Mouse (Mus musculus): ENCODE measurements around the gene Micu1.

Micu1 gene

DNA sequence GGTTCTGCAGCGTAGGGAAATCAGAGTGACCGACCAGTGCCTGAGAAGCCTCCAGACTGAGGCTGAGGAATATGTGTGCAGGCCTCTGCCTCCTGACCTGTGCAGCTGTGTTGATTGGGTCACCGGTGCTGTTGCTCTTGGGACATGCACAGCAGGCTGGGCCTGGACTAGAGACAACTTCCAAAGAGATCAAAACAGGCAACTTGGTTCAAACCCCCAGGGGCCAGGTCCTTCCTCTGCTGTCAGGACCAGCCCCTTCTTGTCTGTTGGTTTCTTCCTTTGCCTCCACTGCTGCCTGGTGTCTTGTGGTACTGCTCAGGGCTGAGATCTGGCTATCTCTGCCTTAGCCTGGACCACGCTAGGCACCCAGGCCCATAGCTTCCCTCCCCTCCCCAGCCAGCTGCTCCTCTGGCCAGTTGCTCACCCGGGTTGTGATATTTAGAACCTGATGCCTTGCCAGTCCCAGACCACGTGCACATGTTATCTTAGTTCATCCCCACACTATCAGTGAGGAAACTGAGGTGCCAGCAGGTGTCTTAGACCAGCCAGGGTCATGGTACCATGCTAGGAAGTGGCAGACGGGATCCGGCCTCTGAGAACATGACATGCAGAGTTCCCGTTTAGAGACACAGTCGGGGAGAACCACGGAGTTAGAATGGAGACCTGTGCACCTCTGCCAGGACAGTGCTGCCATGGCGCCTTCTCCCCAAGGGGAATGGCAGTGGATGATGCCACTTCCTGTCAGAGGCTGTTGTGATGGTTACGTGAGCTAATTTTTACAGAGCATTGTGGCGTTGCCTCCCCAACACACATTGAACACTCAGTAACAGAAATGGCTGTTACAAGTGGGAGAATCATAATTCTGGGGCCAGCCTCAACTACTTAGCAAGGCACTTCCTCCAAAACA lies 183.2 kb downstream of the Micu1 start:
- no peak for DNase-seq (ENCODE audit: low spot score)

DNA sequence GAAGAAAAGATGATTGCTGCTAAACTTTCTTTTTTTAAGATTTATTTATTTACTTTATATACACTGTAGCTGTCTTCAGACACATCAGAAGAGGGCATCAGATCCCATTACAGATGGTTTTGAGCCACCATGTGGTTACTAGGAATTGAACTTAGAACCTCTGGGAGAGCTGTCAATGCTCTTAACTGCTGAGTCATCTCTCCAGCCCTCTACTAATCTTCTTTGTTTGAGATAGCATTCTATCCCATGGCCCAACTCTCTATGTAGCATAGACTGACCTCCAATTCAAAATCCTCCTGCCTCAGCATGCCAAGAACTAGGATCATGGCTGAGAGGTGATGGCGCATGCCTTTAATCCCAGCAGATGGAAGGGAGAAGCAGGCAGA lies 183.8 kb downstream of the Micu1 start:
- no peak for DNase-seq (ENCODE audit: low spot score)

DNA sequence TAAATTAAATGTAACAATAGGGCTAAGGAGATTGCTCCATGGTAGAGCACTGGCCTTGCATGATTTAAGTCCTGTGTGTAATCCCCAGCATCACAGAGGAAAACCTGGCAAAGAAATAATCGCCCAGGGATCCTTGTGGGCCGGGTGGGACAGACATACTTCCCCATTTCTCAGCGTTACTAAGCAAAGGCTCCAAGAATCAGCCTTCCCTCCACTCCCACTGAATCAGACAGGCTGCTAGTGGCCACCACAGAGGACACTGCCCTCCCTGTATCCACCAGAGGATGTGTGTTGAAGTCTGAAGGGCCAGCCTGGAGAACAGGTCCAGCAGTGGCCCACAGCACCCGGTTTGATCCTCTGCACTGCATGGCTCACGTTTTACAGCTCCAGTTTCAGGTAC lies 185.2 kb downstream of the Micu1 start:
- DNase-seq (ENCODE audit: low spot score): no peak

DNA sequence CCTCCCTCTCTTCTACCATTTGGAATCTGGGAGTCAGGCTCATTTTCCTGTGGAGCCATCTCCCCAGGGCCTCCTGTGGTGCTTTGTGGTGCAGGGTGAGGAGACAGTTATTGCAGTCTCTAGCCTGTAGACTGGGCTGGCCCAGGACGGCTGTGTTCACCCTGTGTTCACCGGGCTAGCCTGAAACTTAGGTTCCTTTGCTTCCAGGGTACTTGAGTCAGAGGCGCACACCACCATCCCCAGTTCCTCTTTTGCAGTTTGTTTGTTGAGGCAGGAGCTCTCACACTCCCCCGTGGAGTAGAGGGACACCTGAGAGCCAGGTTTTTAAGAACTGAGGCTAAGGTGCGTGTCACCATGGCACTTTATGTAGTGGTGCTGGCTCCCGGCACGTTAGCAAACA lies 187.1 kb downstream of the Micu1 start:
- no peak for DNase-seq (ENCODE audit: low spot score)

DNA sequence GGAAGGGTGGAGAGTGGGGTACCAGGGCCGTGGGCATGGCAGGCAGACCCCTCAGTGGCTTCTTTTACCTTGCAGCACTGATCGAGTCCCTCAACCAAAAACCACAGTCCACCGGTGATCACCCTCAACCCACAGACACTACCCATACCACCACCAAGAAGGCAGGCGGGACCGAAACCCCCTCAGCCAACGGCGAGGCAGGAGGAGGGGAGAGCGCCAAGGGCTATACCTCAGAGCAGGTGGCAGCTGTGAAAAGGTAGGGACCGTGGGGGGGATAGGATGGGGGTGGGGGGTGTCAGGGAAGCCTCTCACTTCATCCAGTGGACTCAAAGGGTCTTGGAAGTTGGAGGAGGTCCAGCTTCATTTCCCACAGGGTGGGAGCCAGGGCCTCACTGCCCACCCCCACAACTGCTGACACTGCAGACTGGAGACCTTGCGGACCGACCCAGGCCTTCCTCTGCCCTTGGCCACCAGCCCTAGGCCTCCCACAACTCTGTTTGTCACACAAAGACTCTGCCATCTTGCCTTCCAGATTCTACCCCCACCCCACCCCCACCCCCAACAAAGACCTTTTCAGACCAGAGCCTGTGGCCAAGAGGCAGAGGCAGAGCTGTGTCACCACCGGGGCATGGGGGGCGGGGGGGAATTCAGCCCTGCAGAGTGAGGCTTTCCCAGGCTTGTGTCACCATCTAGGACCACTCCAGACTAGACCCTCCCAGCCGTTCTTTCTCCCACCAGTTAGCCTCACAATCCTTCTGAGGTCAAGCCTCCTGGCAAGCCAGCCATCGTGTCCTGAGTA lies 187.9 kb downstream of the Micu1 start:
- no peak for DNase-seq (ENCODE audit: low spot score)

DNA sequence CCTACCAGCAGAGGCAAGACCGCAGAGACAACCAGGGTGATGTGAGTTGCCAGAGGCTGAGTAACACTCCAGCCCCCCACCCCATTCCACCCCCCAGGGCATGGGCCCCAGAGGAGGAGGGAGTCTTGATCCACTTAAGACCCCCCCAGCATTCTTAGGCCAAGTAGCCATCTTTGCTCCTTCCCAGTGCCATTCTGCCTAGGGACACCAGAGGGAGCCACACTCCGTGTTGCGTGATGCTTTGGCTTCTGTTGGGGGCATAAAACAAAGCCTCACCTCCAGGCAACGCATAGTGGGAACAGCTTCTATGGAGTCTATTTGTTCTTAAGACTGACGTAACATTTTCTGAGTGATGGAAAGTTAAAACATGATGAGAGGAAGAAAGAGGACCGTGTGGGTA lies 190.7 kb downstream of the Micu1 start:
- no peak for DNase-seq (ENCODE audit: low spot score)

DNA sequence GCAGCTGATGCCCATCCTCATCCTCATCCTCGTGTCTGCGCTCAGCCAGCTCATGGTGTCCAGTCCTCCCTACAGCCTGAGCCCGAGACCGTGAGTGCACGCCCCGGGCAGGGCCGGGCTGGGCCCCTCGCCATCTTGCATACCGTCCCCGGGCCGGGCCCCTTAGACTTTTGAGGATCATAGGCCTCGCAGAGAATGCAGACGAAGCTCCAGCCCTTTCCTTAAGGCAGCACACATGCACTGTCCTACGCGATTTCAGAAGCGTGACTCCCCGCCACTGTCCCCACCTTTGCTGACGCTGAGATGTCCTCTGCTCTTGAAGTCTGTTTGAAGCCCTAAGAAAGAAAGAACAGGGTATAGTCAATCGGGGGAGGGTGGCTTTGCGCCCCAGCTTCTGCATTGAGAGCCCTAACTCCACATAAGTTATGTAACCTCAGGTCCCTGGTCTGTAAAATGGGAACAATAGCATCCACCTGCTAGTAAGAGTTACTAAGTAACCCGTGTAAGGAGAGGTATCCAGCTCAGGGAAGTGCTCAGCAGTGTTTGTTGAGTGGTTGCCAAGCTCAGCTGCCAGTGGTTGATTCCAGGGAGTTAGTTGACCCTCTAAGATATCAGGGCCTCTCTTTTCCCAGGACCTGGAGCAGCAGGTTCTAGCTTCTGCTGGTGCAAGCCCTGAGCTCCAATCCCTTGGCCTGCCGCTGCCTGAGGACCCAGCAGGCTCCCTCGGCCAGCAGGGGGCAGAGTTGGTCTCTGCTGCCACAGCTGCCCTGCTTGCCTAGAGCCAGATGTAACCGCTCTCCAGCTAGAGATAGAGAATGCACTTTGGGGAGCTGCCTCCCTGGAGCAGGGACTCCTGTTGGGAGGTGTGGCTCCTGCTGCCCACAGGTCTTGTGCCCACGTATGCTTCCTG lies 192.2 kb downstream of the Micu1 start:
- DNase-seq (ENCODE audit: low spot score): no peak

DNA sequence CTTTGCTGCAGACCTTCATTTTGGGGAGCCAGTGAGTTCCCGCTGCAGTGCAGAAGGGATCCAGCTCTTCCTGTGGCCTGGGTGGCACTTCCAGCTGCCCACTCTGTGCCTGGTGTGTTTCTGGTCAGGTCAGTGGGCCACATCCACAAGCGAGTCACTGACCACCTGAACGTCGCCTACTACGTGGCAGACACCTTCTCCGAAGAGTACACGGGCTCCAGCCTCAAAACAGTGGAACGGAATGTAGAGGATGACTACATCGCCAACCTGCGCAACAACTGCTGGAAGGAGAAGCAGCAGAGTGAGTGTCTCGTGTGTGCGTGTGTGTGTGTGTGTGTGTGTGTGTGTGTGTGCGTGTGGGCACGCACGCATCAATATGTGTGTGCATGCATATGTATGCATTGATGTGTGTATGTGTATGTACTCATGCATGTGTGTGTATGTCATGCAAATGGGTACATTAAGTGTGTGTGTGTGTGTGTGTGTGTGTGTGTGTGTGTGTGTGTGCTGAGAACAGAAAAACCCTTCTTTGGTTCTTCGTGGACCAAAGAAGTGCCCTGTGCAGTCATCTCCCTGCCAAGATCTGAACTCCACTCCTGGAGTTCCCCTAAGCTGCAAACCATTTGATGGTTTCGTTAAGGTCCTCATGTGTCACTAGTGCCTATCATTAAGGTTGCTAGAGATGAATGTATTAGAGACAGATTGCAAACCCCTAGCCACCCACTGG lies 193.3 kb downstream of the Micu1 start:
- no peak for DNase-seq (ENCODE audit: low spot score)

DNA sequence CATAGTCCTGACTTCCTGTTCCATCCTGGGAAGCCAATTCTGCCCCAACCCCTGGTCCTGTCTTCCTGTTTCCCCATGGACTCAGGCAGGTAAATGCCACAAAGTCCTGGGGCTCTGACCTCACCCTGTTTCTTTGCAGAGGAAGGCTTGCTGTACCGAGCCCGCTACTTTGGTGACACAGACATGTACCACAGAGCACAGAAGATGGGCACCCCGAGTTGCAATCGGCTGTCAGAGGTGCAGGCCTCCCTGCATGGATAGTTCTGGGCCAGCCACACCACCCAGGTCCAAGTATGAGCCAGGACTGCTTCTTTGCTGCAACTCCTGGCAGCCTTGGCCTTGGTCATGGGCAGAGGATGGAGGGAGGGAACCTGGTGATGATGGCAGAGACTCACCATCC lies 193.9 kb downstream of the Micu1 start:
- no peak for DNase-seq (ENCODE audit: low spot score)

DNA sequence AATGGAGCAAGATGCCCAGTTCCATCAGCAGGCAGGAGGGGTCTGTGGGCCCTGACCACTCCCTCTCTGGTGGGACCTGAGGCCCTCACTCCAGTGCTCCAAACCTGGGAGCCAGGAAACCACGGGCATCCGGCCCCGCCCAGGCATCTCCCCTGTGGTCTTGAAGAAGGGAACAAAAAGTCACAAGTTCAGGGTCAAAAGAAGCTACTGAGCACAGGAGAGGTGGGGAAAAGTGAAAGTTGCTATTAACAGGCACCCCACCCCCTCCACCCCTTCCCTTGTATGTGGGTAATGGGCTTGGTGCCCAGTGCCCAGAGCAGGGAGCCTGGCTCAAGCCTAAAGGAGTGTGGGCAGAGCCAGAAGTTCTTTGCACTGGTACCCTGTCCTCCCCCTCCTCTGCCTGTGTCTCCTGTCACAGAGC lies 194.6 kb downstream of the Micu1 start:
- DNase-seq (ENCODE audit: low spot score): no peak

DNA sequence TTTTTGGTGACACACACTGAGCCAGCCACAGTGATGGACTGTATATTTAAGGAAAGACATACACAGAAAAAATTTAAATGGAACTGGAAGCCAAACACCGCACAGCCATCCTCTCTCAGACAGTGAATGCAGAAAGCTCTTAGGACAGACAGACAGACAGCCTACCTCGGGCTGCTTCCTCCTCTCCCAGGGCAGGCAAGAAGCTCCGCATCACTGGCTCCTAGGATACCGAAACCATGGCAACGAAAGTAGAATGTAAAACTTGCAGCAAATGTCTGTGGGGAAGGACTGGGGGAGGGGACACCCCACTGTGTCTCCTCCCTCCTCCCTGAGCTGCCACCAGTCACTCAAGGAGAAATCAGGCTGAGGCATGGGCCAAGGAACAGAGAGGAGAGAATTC lies 195.2 kb downstream of the Micu1 start:
- no peak for DNase-seq (ENCODE audit: low spot score)

DNA sequence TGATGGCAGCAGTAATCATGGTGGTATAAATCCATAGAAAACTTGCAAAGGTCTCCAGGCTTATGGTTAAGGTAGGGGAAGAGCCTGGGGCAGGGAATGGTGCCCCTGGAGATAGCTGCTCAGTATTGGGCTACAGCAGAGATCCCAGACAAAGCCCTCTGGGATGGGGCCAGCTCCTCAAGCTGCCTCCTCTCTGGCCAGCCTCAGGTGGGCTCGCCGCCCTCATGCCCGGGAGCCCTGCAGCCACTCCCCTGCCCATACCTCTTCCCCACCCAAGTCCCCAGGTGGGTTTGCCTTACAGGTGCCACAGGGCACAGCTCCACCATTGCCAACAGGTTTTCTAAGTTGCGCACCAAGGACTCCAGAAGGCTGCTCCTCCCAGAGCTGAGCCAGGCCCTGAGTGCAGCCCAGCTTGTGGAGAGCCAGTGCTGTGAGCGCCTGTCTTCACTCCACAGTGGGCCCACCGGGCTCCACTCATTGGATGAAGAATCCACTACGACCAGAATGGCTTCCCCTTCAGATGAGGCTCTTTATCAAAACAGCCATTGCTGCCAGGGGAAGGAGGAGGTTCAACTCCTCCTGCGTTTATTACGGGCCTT lies 196.0 kb downstream of the Micu1 start:
- no peak for DNase-seq (ENCODE audit: low spot score)

DNA sequence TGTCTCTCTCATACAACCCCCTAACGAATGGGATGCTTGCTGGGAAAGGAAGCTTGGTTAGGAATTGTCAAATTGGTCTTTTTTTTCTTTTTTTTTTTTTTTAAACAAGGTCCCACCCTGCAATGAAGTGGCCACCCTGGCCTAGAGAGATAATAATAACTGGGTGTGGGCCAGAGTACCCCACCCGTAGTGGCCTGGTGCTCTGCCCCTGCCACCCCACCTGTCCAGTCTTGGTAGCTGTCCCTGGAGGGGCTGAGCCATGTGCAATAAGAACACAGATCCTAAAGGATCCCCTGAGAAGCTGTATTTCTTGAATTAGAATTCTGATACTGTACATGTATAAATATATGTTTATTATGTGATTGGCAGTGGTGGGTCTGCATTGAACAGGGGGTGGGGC lies 196.7 kb downstream of the Micu1 start:
- no peak for DNase-seq (ENCODE audit: low spot score)

DNA sequence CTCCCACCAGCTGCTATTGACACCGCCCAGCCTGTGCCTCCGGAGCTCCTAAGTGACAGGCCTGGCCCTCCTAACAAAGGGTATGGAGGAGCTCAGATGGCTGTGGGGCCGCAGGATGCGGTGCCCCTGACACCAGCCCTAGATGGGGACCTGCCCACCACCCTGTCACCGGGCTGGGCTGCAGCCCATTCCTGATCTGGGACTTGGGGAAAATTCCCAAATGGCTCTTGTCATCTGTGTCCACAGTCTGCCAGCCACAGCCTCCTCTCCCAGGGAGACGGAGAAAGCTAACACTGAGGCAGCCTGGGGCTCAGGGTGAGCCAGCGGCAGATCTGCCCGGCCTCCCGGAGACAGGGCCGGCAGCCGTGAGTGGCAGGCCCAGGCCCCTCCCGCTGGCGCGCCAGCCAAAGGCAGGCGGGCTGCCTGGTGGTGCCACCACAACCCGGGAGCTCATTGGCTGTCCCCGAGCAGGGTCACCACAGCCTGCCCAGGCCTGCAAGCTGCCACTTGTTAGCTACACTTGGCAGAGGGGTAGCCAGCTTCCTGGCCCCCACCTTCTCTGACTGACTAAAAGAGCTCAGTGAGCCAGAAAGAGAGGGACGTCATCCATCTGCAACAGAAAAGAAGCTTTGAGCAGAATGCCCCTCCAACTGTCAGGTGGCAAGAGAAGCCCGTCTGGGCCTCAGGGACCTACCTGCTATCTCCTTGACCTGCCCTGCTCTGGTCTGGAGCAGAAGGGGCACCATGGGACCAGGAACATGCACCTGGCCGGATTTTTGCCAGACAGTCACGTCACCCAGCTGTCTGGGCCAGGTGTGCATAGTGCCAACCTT lies 197.3 kb downstream of the Micu1 start:
- DNase-seq (ENCODE audit: low spot score): no peak

DNA sequence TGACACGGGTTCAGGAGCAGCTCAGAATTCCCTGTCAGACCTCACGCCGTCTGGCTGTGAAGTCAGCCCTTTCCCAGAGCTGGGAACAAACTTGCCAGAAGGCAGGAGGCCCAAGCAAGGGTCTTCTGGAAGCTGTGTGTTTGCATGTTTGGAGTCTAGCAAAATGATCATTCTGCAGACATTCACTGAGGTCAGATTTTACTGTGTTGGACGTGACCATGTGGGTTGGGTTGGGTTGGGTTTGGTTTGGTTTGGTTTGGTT lies 197.8 kb downstream of the Micu1 start:
- no peak for DNase-seq (ENCODE audit: low spot score)

DNA sequence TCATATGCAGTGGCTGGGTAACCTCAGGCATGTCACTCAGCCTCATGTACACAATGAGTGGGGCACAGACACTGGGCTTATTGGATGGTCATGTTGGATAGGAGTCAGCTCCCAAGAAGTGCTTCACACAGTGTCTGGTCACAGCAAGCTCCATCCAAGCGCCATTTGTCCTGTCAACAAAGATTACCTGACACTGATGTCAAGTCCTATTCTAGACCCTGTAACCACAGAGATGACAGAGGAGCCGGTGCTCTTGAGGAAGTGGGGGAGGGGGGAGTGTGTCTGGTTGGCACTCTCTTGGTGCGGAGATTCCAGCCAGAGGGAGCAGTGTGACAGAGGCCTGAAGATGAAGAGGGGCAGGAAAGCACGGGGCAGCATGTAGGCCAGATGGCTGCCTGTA lies 198.7 kb downstream of the Micu1 start:
- no peak for DNase-seq (ENCODE audit: low spot score)

DNA sequence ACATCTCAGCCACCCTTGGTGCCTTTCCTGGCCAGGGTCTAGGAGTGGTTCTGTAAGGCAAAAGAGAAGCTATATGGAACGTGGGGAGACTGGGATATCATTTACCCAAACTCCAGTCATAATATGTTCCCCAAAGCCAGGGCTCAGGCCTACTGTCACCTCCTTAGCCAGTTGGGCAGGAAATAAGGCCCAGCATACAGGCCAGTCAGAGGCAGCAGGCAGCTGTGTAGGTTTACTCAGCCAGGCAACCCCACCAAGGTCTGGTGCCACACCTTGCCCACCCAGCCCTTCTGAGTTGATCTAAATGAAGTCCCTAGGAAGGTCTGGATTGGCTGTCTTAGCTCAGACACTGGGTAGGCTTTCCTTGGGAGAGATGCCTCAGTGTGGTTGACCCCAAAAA lies 199.2 kb downstream of the Micu1 start:
- no peak for DNase-seq (ENCODE audit: low spot score)

DNA sequence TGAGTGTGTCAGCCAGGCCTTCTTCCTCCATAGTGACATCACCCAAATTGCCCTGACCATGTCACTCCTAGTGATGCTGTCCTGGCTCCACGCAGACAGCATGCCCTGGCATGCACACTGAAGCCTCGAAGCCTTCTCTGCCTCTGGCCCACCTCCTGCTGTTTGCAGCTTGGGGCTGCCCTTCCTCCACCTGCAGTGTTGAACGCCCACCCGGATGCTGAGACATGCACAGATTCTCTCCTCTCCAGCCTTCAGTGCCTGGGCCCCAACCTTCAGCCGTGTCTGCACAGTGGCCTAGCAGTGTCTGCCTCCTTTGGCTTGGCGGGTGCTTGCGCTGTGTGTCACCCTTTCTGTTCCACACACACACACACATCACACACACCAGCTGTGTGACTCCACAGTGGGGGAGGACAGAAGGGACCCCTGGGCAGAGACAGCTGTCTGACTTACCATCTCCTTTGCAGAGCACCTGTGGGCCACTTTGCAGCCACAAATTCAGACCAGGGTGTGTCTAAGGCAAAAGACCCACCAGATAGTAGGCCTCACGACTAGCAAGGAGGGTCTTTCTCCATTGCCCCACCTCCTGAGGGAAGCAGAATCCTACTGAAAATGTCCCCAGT lies 199.8 kb downstream of the Micu1 start:
- DNase-seq (ENCODE audit: low spot score): no peak

DNA sequence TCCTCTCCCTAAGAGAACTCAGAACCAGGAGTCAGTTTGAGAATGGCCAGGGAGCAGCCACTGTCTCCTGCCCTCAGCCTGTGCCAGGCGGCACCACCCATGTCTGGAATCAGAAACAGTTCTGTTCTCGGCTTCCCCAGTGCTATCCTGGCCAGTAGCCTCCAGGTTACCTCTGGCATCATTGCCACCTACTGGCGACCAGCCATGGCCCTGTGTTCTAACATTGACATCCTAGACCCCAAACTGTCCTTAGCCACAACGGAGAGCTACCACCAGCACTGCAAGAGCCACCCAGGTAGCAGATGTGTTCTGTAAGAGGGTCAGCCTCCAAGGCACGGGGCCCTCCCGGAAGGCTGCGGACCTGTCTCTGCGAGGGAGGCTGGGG lies 200.3 kb downstream of the Micu1 start:
- no peak for DNase-seq (ENCODE audit: low spot score)

DNA sequence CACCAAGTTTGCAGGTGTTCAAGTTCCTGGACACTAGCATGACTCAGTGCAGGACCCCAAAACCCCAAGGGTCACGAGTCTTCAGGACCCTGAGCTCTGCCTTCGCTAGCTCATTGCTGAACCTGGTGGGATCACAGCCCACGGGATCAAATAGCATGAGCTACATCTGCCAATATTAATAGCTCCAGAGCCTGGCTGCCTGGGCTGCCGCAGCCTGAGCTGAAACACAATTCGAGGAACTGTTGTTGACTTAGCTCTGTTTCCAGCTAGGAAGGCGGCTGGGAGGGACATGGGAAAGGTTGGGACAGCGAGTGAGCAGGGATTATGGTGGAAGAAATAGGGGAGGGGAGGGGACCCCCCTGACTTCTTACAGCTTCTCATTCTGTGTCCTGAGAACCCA lies 200.9 kb downstream of the Micu1 start:
- no peak for DNase-seq (ENCODE audit: low spot score)

All from ovary, postnatal 10 days (tissue).